ENCODE assay signal across 8 mouse cellular contexts in genomic region chr2:132143943-132144927, GRCm38 (mm10). TPM values are rescaled to one million over a fixed set of nuclear protein-coding genes. Genes with fewer than 3 reads are reported as not detected.
A peak's percentile ranks its signal among the peaks of the same experiment; 100 is the strongest.
DNase-seq lines count a peak whose midpoint lies in the region; ATAC-seq and TF ChIP-seq lines count a peak whose summit lies in the region.

No protein-coding gene starts in this region.

- TF ChIP-seq CTCF in heart, adult 2 months (IDR thresholded peaks at IDR 0.05), result no peak
- no peak for TF ChIP-seq CTCF in MEL (IDR thresholded peaks at IDR 0.05 in 2 of 3, conservative IDR thresholded peaks at IDR 0.05 in 1 of 3; ENCODE audit: control insufficient read depth in 1 of 3, insufficient read depth in 1 of 3, low read depth in 2 of 3, low read length in 3 of 3, poor library complexity in 1 of 3, severe bottlenecking in 1 of 3)

- H3K79me2 ChIP-seq in heart, adult 2 months (replicated peaks; ENCODE audit: control insufficient read depth, insufficient read depth, low read length), result peaks cover 5% of the 10 kb centered on the region
- H3K79me2 ChIP-seq in MEL (ENCODE audit: control insufficient read depth, insufficient read depth, low read length, poor library complexity), result peaks cover 10% of the 10 kb centered on the region

- TF ChIP-seq EP300 in heart, adult 2 months (IDR thresholded peaks at IDR 0.05; ENCODE audit: insufficient read depth, low read depth, low read length), result no peak
- TF ChIP-seq EP300 in MEL (IDR thresholded peaks at IDR 0.05; ENCODE audit: low read depth in 1 of 2, low read length in 2 of 2), result no peak

- ATAC-seq in liver, embryonic 12.5 days, result peak; percentile 40; the same call in 1 of the 2 replicates
- peak; percentile 46 for ATAC-seq in neural tube, embryonic 15.5 days (ENCODE audit: low FRiP score)

- H3K9me3 ChIP-seq in MEL (replicated peaks; ENCODE audit: insufficient read depth, low read length), result no peaks in the 10 kb centered on the region
- H3K9me3 ChIP-seq in liver, embryonic 12.5 days (replicated peaks), result no peaks in the 10 kb centered on the region
- no peaks in the 10 kb centered on the region for H3K9me3 ChIP-seq in neural tube, embryonic 15.5 days (replicated peaks)

- H3K36me3 ChIP-seq in heart, adult 2 months (ENCODE audit: control insufficient read depth, insufficient read depth, low read length), result no peaks in the 10 kb centered on the region
- peaks cover 0 to 5% of the 10 kb centered on the region in 2 experiments; a peak in 2 of 4 replicates for H3K36me3 ChIP-seq in MEL (ENCODE audit: control insufficient read depth in 1 of 2, insufficient read depth in 2 of 2, low read length in 2 of 2)
- peaks cover 4% of the 10 kb centered on the region; the same call in 1 of the 2 replicates for H3K36me3 ChIP-seq in liver, embryonic 12.5 days
- H3K36me3 ChIP-seq in neural tube, embryonic 15.5 days, result 0 out of 2 replicates have a peak, but pooled peaks cover 4% of the 10 kb centered on the region

- H3K4me2 ChIP-seq in liver, embryonic 12.5 days, result peak overlapping the region; percentile 99
- peak overlapping the region; percentile 85 for H3K4me2 ChIP-seq in neural tube, embryonic 15.5 days

- DNase-seq in heart, adult 2 months, result peak in 1 of 2 experiments; percentile 54
- no peak for DNase-seq in heart, postnatal 25 days (ENCODE audit: low spot score)
- DNase-seq in MEL (ENCODE audit: low read depth, low spot score), result peak; percentile 26
- peak; percentile 41 for DNase-seq in embryo, embryonic 10 days (ENCODE audit: low spot score)
- DNase-seq in heart, postnatal 36 days, result peak; percentile 19 to 32
- DNase-seq in frontal cortex, postnatal 36 days (ENCODE audit: low spot score in 2 of 2), result no peak

- no peak for TF ChIP-seq RAD21 in MEL (IDR thresholded peaks at IDR 0.05; ENCODE audit: low read depth, low read length)

- WGBS in heart, adult 2 months, result 12% methylated on average over 59 of the region's 66 CpGs
- 4% methylated on average over 57 of the region's 66 CpGs for WGBS in liver, embryonic 12.5 days (ENCODE audit: insufficient replicate concordance)
- 1% methylated on average over 62 of the region's 66 CpGs for WGBS in neural tube, embryonic 15.5 days

- intact Hi-C loops in heart, adult 2 months (cut with DNase I), result loop anchor here (5.0 kb wide), 1 partner anchor 98 kb away; no protein-coding TSS in a partner anchor
- intact Hi-C loops in heart, postnatal 25 days (cut with DNase I), result no loop called here
- intact Hi-C loops in heart, postnatal 36 days (cut with DNase I), result loop anchor here (2.0 kb wide), 1 partner anchor 105 kb away; no protein-coding TSS in a partner anchor

- no peaks in the 10 kb centered on the region for H3K27me3 ChIP-seq in heart, adult 2 months (ENCODE audit: control insufficient read depth, insufficient read depth, low read length)
- peaks cover 2 to 9% of the 10 kb centered on the region in 2 experiments; a peak in 3 of 4 replicates for H3K27me3 ChIP-seq in MEL (ENCODE audit: control insufficient read depth in 1 of 2, insufficient read depth in 2 of 2, low read length in 2 of 2)
- H3K27me3 ChIP-seq in liver, embryonic 12.5 days (replicated peaks), result peaks cover 14% of the 10 kb centered on the region; the same call in 1 of the 2 replicates
- H3K27me3 ChIP-seq in neural tube, embryonic 15.5 days (replicated peaks), result no peaks in the 10 kb centered on the region

- peak overlapping the region; percentile 95 for H3K4me3 ChIP-seq in heart, adult 2 months
- H3K4me3 ChIP-seq in MEL (ENCODE audit: control insufficient read depth in 1 of 2, insufficient read depth in 1 of 2, low read depth in 2 of 2, low read length in 2 of 2), result peak overlapping the region; percentile 88 to 94
- H3K4me3 ChIP-seq in liver, embryonic 12.5 days, result peak overlapping the region; percentile 86
- H3K4me3 ChIP-seq in neural tube, embryonic 15.5 days (replicated peaks), result peak overlapping the region; percentile 95

- H3K4me1 ChIP-seq in heart, adult 2 months (ENCODE audit: control insufficient read depth, insufficient read depth, low read length), result peaks cover 3% of the 10 kb centered on the region
- H3K4me1 ChIP-seq in MEL (ENCODE audit: control insufficient read depth in 1 of 2, insufficient read depth in 2 of 2, low read length in 2 of 2), result peaks cover 0 to 11% of the 10 kb centered on the region in 2 experiments; a peak in 2 of 4 replicates
- peaks cover 41% of the 10 kb centered on the region for H3K4me1 ChIP-seq in liver, embryonic 12.5 days
- peaks cover 35% of the 10 kb centered on the region for H3K4me1 ChIP-seq in neural tube, embryonic 15.5 days

- peak overlapping the region; percentile 66 for H3K27ac ChIP-seq in heart, adult 2 months
- H3K27ac ChIP-seq in MEL (ENCODE audit: control insufficient read depth, low read depth, low read length), result no peak overlapping the region
- H3K27ac ChIP-seq in liver, embryonic 12.5 days, result 0 out of 2 replicates have a peak overlapping the region, but pooled peaks have one; percentile 20
- H3K27ac ChIP-seq in neural tube, embryonic 15.5 days (replicated peaks), result peak overlapping the region; percentile 88

- H3K9ac ChIP-seq in heart, adult 2 months (ENCODE audit: low read depth, low read length), result peak overlapping the region; percentile 81
- peak overlapping the region; percentile 80 for H3K9ac ChIP-seq in MEL (ENCODE audit: control insufficient read depth, low read depth, low read length, poor library complexity, severe bottlenecking)
- H3K9ac ChIP-seq in liver, embryonic 12.5 days, result peak overlapping the region; percentile 81
- peak overlapping the region; percentile 87 for H3K9ac ChIP-seq in neural tube, embryonic 15.5 days (replicated peaks)

- TF ChIP-seq POLR2A in heart, adult 2 months (IDR thresholded peaks at IDR 0.05; ENCODE audit: insufficient read depth, low read depth, low read length), result no peak
- no peak for TF ChIP-seq POLR2A in MEL (IDR thresholded peaks at IDR 0.05; ENCODE audit: control insufficient read depth in 1 of 2, insufficient read depth in 1 of 2, low read depth in 1 of 2, low read length in 2 of 2, poor library complexity in 1 of 2)

TF ChIP-seq in MEL, 35 proteins besides CTCF, POLR2A, EP300 and RAD21:
- TF ChIP-seq RCOR1 (IDR thresholded peaks at IDR 0.05; ENCODE audit: low read depth, low read length) (no peak), ETS1 (IDR thresholded peaks at IDR 0.05; ENCODE audit: low read depth, low read length) (no peak), MYC (IDR thresholded peaks at IDR 0.05; ENCODE audit: low read depth, low read length) (no peak), E2F4 (IDR thresholded peaks at IDR 0.05; ENCODE audit: borderline replicate concordance, low read depth, low read length) (no peak), MAX (IDR thresholded peaks at IDR 0.05; ENCODE audit: low read length) (0 out of 2 replicates have a peak, but pooled peaks have one; percentile 24), GABPA (IDR thresholded peaks at IDR 0.05; ENCODE audit: low read depth, low read length) (no peak), SIN3A (IDR thresholded peaks at IDR 0.05; ENCODE audit: low read length) (peak; percentile 19; the same call in 1 of the 2 replicates), MAZ (IDR thresholded peaks at IDR 0.05; ENCODE audit: low read depth, low read length) (no peak), HCFC1 (IDR thresholded peaks at IDR 0.05; ENCODE audit: low read depth, low read length) (no peak), JUND (IDR thresholded peaks at IDR 0.05; ENCODE audit: low read depth, low read length) (no peak), USF2 (IDR thresholded peaks at IDR 0.05; ENCODE audit: borderline replicate concordance in 1 of 2, insufficient read depth in 1 of 2, low read depth in 1 of 2, low read length in 2 of 2) (no peak), MEF2A (IDR thresholded peaks at IDR 0.05; ENCODE audit: extremely low read depth, insufficient replicate concordance, low read depth, low read length, poor library complexity, severe bottlenecking) (no peak), GATA1 (IDR thresholded peaks at IDR 0.05; ENCODE audit: low read depth, low read length) (no peak), ZC3H11A (IDR thresholded peaks at IDR 0.05; ENCODE audit: low read depth, low read length) (no peak), KAT2A (conservative IDR thresholded peaks at IDR 0.05; ENCODE audit: low read depth, low read length) (no peak), NELFE (IDR thresholded peaks at IDR 0.05; ENCODE audit: low read depth, low read length) (no peak), ZMIZ1 (IDR thresholded peaks at IDR 0.05; ENCODE audit: low read depth, low read length) (no peak), ELF1 (IDR thresholded peaks at IDR 0.05; ENCODE audit: low read depth, low read length) (no peak), TBP (IDR thresholded peaks at IDR 0.05; ENCODE audit: low read depth, low read length) (no peak), UBTF (IDR thresholded peaks at IDR 0.05; ENCODE audit: borderline replicate concordance, insufficient read depth, low read depth, low read length) (no peak), POLR2AphosphoS2 (IDR thresholded peaks at IDR 0.05; ENCODE audit: low read length) (no peak), USF1 (IDR thresholded peaks at IDR 0.05; ENCODE audit: low read depth, low read length) (peak; percentile 48; the same call in 1 of the 2 replicates), SMC3 (IDR thresholded peaks at IDR 0.05; ENCODE audit: low read depth, low read length) (no peak)

RNA-seq across cellular contexts. Expression of gene Slc23a2, which starts 0.7 kb away (rescaled TPM):
- total RNA-seq in heart, adult 2 months (2021), result 10 to 100 TPM; 11.8 to 15.6 TPM
- polyA plus RNA-seq in heart, adult 2 months (2012; rRNA removed), result 11.2 and 19.3 TPM in 2 replicates
- 10 to 100 TPM; 13.5 to 14.5 TPM for total RNA-seq in heart, postnatal 25 days (2021)
- total RNA-seq in MEL (2012; rRNA removed), result 6.5 and 7.9 TPM in 2 replicates
- polyA plus RNA-seq in MEL (2012; ENCODE audit: insufficient read depth in 1 of 2, insufficient read length in 2 of 2, low read depth in 1 of 2, low replicate concordance in 2 of 2, missing spikeins in 1 of 2), result 10 to 100 TPM in 1 of 2 experiments, not detected in 1; 10.3 TPM
- 10 to 100 TPM; 13.0 to 14.1 TPM for total RNA-seq in heart, postnatal 36 days (2021)
- 3.0 and 5.1 TPM in 2 replicates for polyA plus RNA-seq in liver, embryonic 12.5 days (2016; fragmentation: Nextera tagmentation; extraction: Ambion mirVana)
- polyA plus RNA-seq in neural tube, embryonic 15.5 days (2015; fragmentation: Nextera tagmentation; extraction: Ambion mirVana), result 33.1 and 36.8 TPM in 2 replicates

Comparison
In these comparisons a context has a peak if more than half of its experiments do, and no peak if none do; other contexts are left out.
1. DNase-seq: peak in MEL (single experiment), embryo, embryonic 10 days (single experiment) and heart, postnatal 36 days (2 of 2); none in heart, postnatal 25 days (single experiment) and frontal cortex, postnatal 36 days (0 of 2).
2. Peak in every context shown above with its lines, with median percentiles within 50 percentile points of each other: H3K4me3 ChIP-seq and H3K9ac ChIP-seq.